Mouse (Mus musculus) layer of hippocampus, adult 18-20 months (tissue): ENCODE data around the gene Spata4. TPM values are rescaled to one million over a fixed set of nuclear protein-coding genes. Genes with fewer than 3 reads are reported as not detected.

Experiments
- total RNA-seq, 2 experiments: library from RNA; stranded (reverse); gene quantifications; 2 replicates each; pipeline ENCODE4 v1.2.3; 2021

Spata4 gene
- total RNA-seq, 2 experiments from 2014 or later, result not detected

Other genes with a start within 250 kb of the Spata4 start
- gene Asb5, start 71.2 kb upstream of the Spata4 start, total RNA-seq, result 1 to 10 TPM in 1 of 2 experiments, under 1 TPM in 1; 0.32 to 1.3 TPM
- gene Spcs3, start 70.8 kb upstream of the Spata4 start, total RNA-seq, result 10 to 100 TPM; 49.7 to 53.0 TPM